Mouse (Mus musculus) hindbrain, embryonic 13.5 days (tissue): ENCODE data around the gene Mov10l1. TPM values are rescaled to one million over a fixed set of nuclear protein-coding genes. Genes with fewer than 3 reads are reported as not detected.

Experiments used
- ATAC-seq: fragments of 200-750 bp; cut with Nextera tagmentation; 2 replicates; pipeline ENCODE4 v1.8.0; 2017; ENCODE audit warnings: moderate TSS enrichment; ENCODE audit not compliant: low FRiP score
- H3K27ac ChIP-seq: fragments of 300-500 bp; sonication (generic); 2 replicates; pipeline ENCODE4 v1.5.1; 2015; ENCODE audit warnings: inconsistent platforms, mild to moderate bottlenecking, moderate library complexity
- H3K27me3 ChIP-seq: fragments of 300-500 bp; sonication (generic); 2 replicates; pipeline ENCODE4 v1.6.1; 2015; ENCODE audit warnings: mild to moderate bottlenecking, inconsistent platforms
- H3K36me3 ChIP-seq: fragments of 300-500 bp; sonication (generic); 2 replicates; pipeline ENCODE4 v1.6.1; 2015; ENCODE audit warnings: mild to moderate bottlenecking, inconsistent platforms
- H3K4me1 ChIP-seq: fragments of 300-500 bp; sonication (generic); replicated peaks from 2 replicates; pipeline ENCODE4 v1.6.1; 2015; ENCODE audit warnings: inconsistent platforms
- H3K4me2 ChIP-seq: fragments of 300-500 bp; sonication (generic); 2 replicates; pipeline ENCODE4 v1.6.1; 2015; ENCODE audit warnings: inconsistent platforms, mild to moderate bottlenecking, moderate library complexity
- H3K4me3 ChIP-seq: fragments of 300-500 bp; sonication (generic); 2 replicates; pipeline ENCODE4 v1.5.1; 2015; ENCODE audit warnings: mild to moderate bottlenecking, inconsistent platforms
- H3K9ac ChIP-seq: fragments of 300-500 bp; sonication (generic); 2 replicates; pipeline ENCODE4 v1.6.1; 2015; ENCODE audit warnings: mild to moderate bottlenecking, inconsistent platforms
- H3K9me3 ChIP-seq: fragments of 300-500 bp; sonication (generic); 2 replicates; pipeline ENCODE4 v1.6.1; 2016; ENCODE audit warnings: inconsistent platforms
- WGBS: fragments of 180-500 bp; shearing (Covaris S2); methylation state at CpG from one replicate; pipeline ENCODE4 v1.1.7; 2015; 5-methylcytosine and 5-hydroxymethylcytosine counted together
- polyA plus RNA-seq: library from polyadenylated mRNA; unstranded; fragments of >200 nt; fragmentation: Nextera tagmentation; extraction: Ambion mirVana; gene quantifications from 2 replicates; pipeline ENCODE4 v1.2.1, GENCODE M21; 2015

The Mov10l1 gene
- polyA plus RNA-seq, 1 experiment from 2014 or later = not detected

GRCm38 (mm10) chr15:89044381-89044780, 61.7 kb downstream of the Mov10l1 start:
- no peak overlapping the region for H3K9ac ChIP-seq
- no peaks in the 10 kb centered on the region for H3K36me3 ChIP-seq
- no peaks in the 10 kb centered on the region for H3K27me3 ChIP-seq
- no peak overlapping the region for H3K4me2 ChIP-seq
- H3K27ac ChIP-seq = no peak overlapping the region
- 79% methylated on average over 5 of the region's 5 CpGs for WGBS
- H3K9me3 ChIP-seq = peaks cover 4% of the 10 kb centered on the region; the same call in 1 of the 2 replicates
- no peaks in the 10 kb centered on the region for H3K4me1 ChIP-seq
- ATAC-seq = no peak
- H3K4me3 ChIP-seq = no peak overlapping the region

GRCm38 (mm10) chr15:89046356-89046755, 63.6 kb downstream of the Mov10l1 start:
- no peak for ATAC-seq
- H3K4me2 ChIP-seq = no peak overlapping the region
- peaks cover 4% of the 10 kb centered on the region; the same call in 1 of the 2 replicates for H3K9me3 ChIP-seq
- WGBS = 82% methylated on average over 4 of the region's 4 CpGs
- H3K27me3 ChIP-seq = no peaks in the 10 kb centered on the region
- H3K27ac ChIP-seq = no peak overlapping the region
- H3K36me3 ChIP-seq = no peaks in the 10 kb centered on the region
- no peak overlapping the region for H3K4me3 ChIP-seq
- no peak overlapping the region for H3K9ac ChIP-seq
- no peaks in the 10 kb centered on the region for H3K4me1 ChIP-seq

GRCm38 (mm10) chr15:89054666-89055065, 72.0 kb downstream of the Mov10l1 start:
- Histone ChIP-seq H3K27ac (no peak overlapping the region), H3K4me3 (no peak overlapping the region), H3K4me1 (peaks cover 8% of the 10 kb centered on the region; the same call in 1 of the 2 replicates), H3K9ac (no peak overlapping the region), H3K36me3 (no peaks in the 10 kb centered on the region), H3K27me3 (peaks cover 23% of the 10 kb centered on the region), H3K9me3 (no peaks in the 10 kb centered on the region), H3K4me2 (no peak overlapping the region)
- 91% methylated on average over 7 of the region's 7 CpGs for whole genome bisulfite sequencing
- ATAC-seq = no peak

GRCm38 (mm10) chr15:89058736-89059135, 76.0 kb downstream of the Mov10l1 start:
- H3K27ac ChIP-seq = no peak overlapping the region
- WGBS = 31% methylated on average over 6 of the region's 6 CpGs
- no peak for ATAC-seq

GRCm38 (mm10) chr15:89059161-89059931, 76.6 kb downstream of the Mov10l1 start, which contains the start of gene Panx2:
Panx2 (plus strand) TSS chr15:89059734.
- Histone ChIP-seq H3K27ac (peak within 1 kb of the TSS; percentile 83), H3K9me3 (no peaks in the 10 kb centered on the region), H3K36me3 (no peaks in the 10 kb centered on the region), H3K4me3 (peak within 1 kb of the TSS; percentile 66), H3K27me3 (peaks cover 53% of the 10 kb centered on the region), H3K4me1 (peaks cover 27% of the 10 kb centered on the region), H3K9ac (peak within 1 kb of the TSS; percentile 82), H3K4me2 (peak within 1 kb of the TSS; percentile 83)
- ATAC-seq = peak; percentile 60
- 1% methylated on average over 34 of the region's 57 CpGs for WGBS

More at GRCm38 (mm10) chr15:89058736-89059135, 76.0 kb downstream of the Mov10l1 start:
- H3K27me3 ChIP-seq = peaks cover 52% of the 10 kb centered on the region
- peaks cover 27% of the 10 kb centered on the region for H3K4me1 ChIP-seq
- H3K9ac ChIP-seq = peak overlapping the region; percentile 82
- peak overlapping the region; percentile 83 for H3K4me2 ChIP-seq
- no peaks in the 10 kb centered on the region for H3K9me3 ChIP-seq
- H3K36me3 ChIP-seq = no peaks in the 10 kb centered on the region
- H3K4me3 ChIP-seq = peak overlapping the region; percentile 66

GRCm38 (mm10) chr15:89060032-89060681, 77.4 kb downstream of the Mov10l1 start:
- 2% methylated on average over 44 of the region's 48 CpGs for WGBS

GRCm38 (mm10) chr15:89060811-89061460, 78.2 kb downstream of the Mov10l1 start:
- ATAC-seq = peak; percentile 26; the same call in 1 of the 2 replicates
- H3K9me3 ChIP-seq = no peaks in the 10 kb centered on the region
- 89% methylated on average over 12 of the region's 12 CpGs for WGBS

More at GRCm38 (mm10) chr15:89060032-89060681, 77.4 kb downstream of the Mov10l1 start:
- H3K27me3 ChIP-seq = peaks cover 55% of the 10 kb centered on the region
- H3K4me2 ChIP-seq = peak overlapping the region; percentile 83
- peaks cover 27% of the 10 kb centered on the region for H3K4me1 ChIP-seq
- H3K9me3 ChIP-seq = no peaks in the 10 kb centered on the region
- peak; percentile 66 for ATAC-seq
- H3K36me3 ChIP-seq = no peaks in the 10 kb centered on the region
- H3K9ac ChIP-seq = peak overlapping the region; percentile 82
- H3K4me3 ChIP-seq = peak overlapping the region; percentile 66
- peak overlapping the region; percentile 83 for H3K27ac ChIP-seq

GRCm38 (mm10) chr15:89061761-89062517, 79.2 kb downstream of the Mov10l1 start:
- Histone ChIP-seq H3K4me1 (peaks cover 27% of the 10 kb centered on the region), H3K4me3 (no peak overlapping the region), H3K4me2 (0 out of 2 replicates have a peak overlapping the region, but pooled peaks have one; percentile 83), H3K9ac (0 out of 2 replicates have a peak overlapping the region, but pooled peaks have one; percentile 20), H3K27ac (no peak overlapping the region), H3K27me3 (peaks cover 70% of the 10 kb centered on the region), H3K36me3 (no peaks in the 10 kb centered on the region), H3K9me3 (no peaks in the 10 kb centered on the region)
- WGBS = 87% methylated on average over 6 of the region's 6 CpGs
- no peak for ATAC-seq

More at GRCm38 (mm10) chr15:89060811-89061460, 78.2 kb downstream of the Mov10l1 start:
- H3K9ac ChIP-seq = peak overlapping the region; percentile 82
- H3K4me3 ChIP-seq = peak overlapping the region; percentile 66
- no peak overlapping the region for H3K27ac ChIP-seq
- H3K4me2 ChIP-seq = peak overlapping the region; percentile 83
- H3K4me1 ChIP-seq = peaks cover 27% of the 10 kb centered on the region
- peaks cover 60% of the 10 kb centered on the region for H3K27me3 ChIP-seq
- H3K36me3 ChIP-seq = no peaks in the 10 kb centered on the region

GRCm38 (mm10) chr15:89062518-89062910, 79.8 kb downstream of the Mov10l1 start:
- Histone ChIP-seq H3K4me1 (peaks cover 27% of the 10 kb centered on the region), H3K9me3 (no peaks in the 10 kb centered on the region), H3K4me3 (no peak overlapping the region), H3K27ac (no peak overlapping the region), H3K27me3 (peaks cover 73% of the 10 kb centered on the region), H3K36me3 (peaks cover 1% of the 10 kb centered on the region; the same call in 1 of the 2 replicates), H3K4me2 (no peak overlapping the region), H3K9ac (no peak overlapping the region)
- 92% methylated on average over 5 of the region's 5 CpGs for WGBS
- no peak for ATAC-seq

GRCm38 (mm10) chr15:89063001-89063400, 80.3 kb downstream of the Mov10l1 start:
- no peak overlapping the region for H3K4me3 ChIP-seq
- no peak overlapping the region for H3K27ac ChIP-seq
- H3K9me3 ChIP-seq = no peaks in the 10 kb centered on the region
- no peak overlapping the region for H3K4me2 ChIP-seq
- H3K4me1 ChIP-seq = peaks cover 27% of the 10 kb centered on the region
- no peak overlapping the region for H3K9ac ChIP-seq
- peaks cover 74% of the 10 kb centered on the region for H3K27me3 ChIP-seq
- 79% methylated on average over 7 of the region's 7 CpGs for WGBS
- ATAC-seq = no peak
- peaks cover 6% of the 10 kb centered on the region for H3K36me3 ChIP-seq

GRCm38 (mm10) chr15:89063536-89063935, 80.8 kb downstream of the Mov10l1 start:
- H3K27me3 ChIP-seq = peaks cover 74% of the 10 kb centered on the region
- no peak overlapping the region for H3K4me2 ChIP-seq
- WGBS = 76% methylated on average over 6 of the region's 6 CpGs
- H3K9me3 ChIP-seq = no peaks in the 10 kb centered on the region
- H3K4me3 ChIP-seq = no peak overlapping the region
- H3K4me1 ChIP-seq = peaks cover 26% of the 10 kb centered on the region
- H3K9ac ChIP-seq = no peak overlapping the region
- no peak overlapping the region for H3K27ac ChIP-seq
- peaks cover 12% of the 10 kb centered on the region for H3K36me3 ChIP-seq
- ATAC-seq = no peak
